Mouse (Mus musculus) brown adipose tissue, adult 24 weeks (tissue): ENCODE data around the gene Tmem150b. TPM values are rescaled to one million over a fixed set of nuclear protein-coding genes. Genes with fewer than 3 reads are reported as not detected.

ENCODE experiments used
- H3K27ac ChIP-seq: fragments of 200-500 bp; replicated peaks from 2 replicates; pipeline ENCODE4 v1.5.1; 2012; ENCODE audit warnings: low read depth, mild to moderate bottlenecking, low read length
- H3K4me1 ChIP-seq: fragments of 200-500 bp; 2 replicates; pipeline ENCODE4 v1.6.1; 2012; ENCODE audit warnings: low read length, mixed read lengths; ENCODE audit not compliant: control insufficient read depth, insufficient read depth, insufficient read length
- H3K4me3 ChIP-seq: fragments of 200-500 bp; 2 replicates; pipeline ENCODE4 v1.5.1; 2012; ENCODE audit warnings: low read depth, mild to moderate bottlenecking, low read length, moderate library complexity; ENCODE audit not compliant: insufficient read depth
- polyA plus RNA-seq: library from polyadenylated mRNA; stranded (reverse); fragments of >200 nt; gene quantifications from 2 replicates; pipeline ENCODE4 v1.2.4, GENCODE M21; 2012; ENCODE audit not compliant: missing spikeins, insufficient read depth, insufficient read length

Tmem150b gene
- polyA plus RNA-seq, 1 experiment, result not detected

DNA sequence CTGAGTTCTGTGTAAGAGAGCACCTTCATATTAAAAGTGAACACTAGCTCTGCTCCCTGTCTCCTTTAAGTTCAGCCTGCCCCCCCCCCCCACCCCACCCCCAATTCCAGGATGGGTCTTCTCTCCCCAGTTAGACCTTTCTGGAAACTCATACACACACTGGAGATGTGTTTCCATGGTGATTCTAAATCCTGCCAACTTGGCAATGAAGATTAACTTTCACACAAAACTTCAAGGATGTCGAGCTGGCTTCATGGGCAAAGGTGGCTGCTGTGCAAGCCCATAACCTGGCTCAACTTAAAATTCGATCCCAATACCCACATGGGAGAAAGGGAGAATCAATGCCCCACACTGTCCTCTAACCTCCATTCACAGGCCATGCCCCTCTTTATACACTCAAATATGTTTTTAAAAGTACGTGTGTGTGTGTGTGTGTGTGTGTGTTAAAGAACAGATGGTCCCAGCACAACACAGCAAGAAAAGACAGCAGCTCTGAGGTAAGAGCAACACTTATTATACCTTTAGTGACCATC lies 65.1 kb downstream of the Tmem150b start:
- no peak overlapping the region for H3K27ac ChIP-seq
- peaks cover 16% of the 10 kb centered on the region for H3K4me1 ChIP-seq
- H3K4me3 ChIP-seq, result no peak overlapping the region; the same call in 1 of the 2 replicates

DNA sequence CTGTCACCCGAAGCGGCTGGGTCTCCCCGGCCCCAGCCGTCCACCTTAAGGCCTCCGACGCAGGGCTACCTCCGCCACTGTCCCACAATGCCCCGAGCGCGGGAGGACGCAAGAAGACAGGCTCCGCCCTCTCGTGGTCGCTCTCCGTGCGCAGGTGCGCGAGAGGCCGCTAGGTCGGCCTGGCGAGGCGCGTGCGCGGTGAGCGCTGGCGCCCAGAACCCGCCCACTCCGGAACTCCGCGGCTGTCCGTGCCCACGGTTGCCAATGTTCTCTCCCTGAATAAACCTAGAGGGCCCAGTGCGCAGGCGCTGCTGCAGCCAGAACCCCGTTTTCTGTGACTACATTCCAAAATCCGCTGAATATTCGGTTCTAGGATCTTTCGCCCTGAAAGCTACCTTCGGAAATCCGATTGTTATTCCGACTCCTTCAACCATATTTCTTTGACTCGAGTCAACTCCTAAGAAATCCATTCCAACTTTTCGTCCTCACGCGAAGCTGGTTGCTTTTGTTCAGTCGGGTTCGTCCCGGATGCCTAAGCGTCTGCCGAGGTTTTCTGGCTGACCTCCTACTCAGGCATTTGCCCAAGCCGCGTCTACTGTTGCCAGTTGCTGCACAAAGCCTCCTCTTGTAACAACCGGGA lies 66.0 kb downstream of the Tmem150b start, which contains the start of gene Ppp6r1:
Gene Ppp6r1 (minus strand): TSS at position 108 of the 640 bp plus-strand sequence.
- Histone ChIP-seq H3K4me1 (peaks cover 22% of the 10 kb centered on the region), H3K27ac (peak within 1 kb of the TSS; percentile 90), H3K4me3 (peak within 1 kb of the TSS; percentile 87)

DNA sequence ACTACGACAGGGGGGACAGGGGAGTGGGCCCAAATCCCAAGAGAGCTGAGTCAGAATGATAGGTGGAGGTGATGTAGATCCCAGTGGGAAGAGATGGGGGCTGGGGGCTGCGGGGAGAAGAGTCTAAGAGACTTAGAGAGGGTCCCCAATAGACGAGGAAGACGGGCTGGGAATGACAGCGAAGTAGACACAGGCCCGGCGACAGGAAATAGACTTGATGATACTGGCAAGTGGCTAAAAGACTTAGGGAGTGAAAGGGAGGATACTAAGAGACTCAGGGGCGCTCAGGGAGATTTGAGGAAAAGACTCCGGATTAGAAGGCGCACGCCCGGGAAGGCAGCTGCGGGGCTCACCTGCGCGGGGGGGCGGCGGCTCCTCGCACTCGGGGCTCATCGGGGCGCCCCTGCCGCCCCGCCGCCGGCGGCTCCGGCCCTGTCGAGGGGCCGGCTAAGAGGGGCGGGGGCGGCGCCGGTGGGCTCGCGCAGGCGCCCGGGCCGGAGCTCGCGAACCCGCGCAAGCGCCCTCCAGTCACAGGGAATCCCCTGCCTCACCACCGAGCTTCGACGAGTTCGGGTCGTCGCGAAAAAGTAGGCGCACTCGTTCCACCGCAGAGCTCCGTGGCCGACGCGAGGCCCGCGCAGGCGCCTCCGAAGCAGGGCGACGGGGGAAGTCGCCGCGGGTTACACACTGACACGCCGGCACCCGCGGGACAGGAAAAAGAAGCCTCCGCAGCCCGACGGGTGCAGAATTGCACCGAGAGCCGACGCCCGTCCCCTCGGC lies 66.7 kb downstream of the Tmem150b start:
- peak overlapping the region; percentile 87 for H3K4me3 ChIP-seq
- peak overlapping the region; percentile 80 for H3K27ac ChIP-seq
- peaks cover 29% of the 10 kb centered on the region for H3K4me1 ChIP-seq

DNA sequence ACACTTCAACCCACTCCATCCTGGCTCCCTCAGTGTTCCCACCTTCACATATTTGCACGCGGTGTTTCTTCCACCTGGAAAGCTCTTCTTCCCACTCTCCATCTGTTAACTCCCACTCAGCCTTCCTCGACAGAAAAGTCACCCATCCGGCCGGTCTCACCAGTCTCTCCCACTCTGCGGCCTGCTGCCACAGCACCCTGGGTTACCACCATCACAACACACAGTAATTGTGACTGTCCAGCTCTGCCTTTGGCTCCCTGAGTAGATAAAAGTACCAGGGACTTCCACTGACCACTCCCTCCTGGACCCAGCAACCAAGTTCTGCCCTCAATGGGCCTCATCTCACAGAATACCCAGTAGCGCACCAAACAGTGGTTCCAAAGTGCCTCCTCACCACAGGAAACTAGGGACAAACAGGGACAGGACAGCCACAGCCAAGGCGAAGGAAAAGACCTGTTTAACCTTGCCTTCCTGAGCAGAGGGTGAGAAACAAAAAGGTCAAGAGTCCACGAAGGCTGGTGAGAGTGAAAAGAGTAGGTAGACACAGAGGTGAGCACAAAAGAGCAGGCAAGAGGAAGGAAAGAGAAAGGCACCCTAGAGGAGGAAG lies 67.4 kb downstream of the Tmem150b start:
- peaks cover 31% of the 10 kb centered on the region for H3K4me1 ChIP-seq
- peak overlapping the region; percentile 70 for H3K27ac ChIP-seq
- peak overlapping the region; percentile 87 for H3K4me3 ChIP-seq

Other genes with a start within 250 kb of the Tmem150b start
- 32.9 and 42.2 TPM in 2 replicates for gene Ppp1r12c, start 223.6 kb downstream of the Tmem150b start, polyA plus RNA-seq
- 25.6 and 40.1 TPM in 2 replicates for gene Tnnt1, start 208.9 kb downstream of the Tmem150b start, polyA plus RNA-seq
- not detected in 2 replicates for gene Tnni3, start 201.0 kb downstream of the Tmem150b start, polyA plus RNA-seq
- gene Dnaaf3, start 192.8 kb downstream of the Tmem150b start, polyA plus RNA-seq, result not detected in 2 replicates
- not detected in 2 replicates for gene Syt5, start 177.7 kb downstream of the Tmem150b start, polyA plus RNA-seq
- gene Ptprh, start 121.2 kb downstream of the Tmem150b start, polyA plus RNA-seq, result not detected in 2 replicates
- 1.0 and 2.2 TPM in 2 replicates for gene Tmem86b, start 93.8 kb downstream of the Tmem150b start, polyA plus RNA-seq
- 31.0 and 46.4 TPM in 2 replicates for gene Ppp6r1, start 66.2 kb downstream of the Tmem150b start, polyA plus RNA-seq
- 21.7 and 23.6 TPM in 2 replicates for gene Hspbp1, start 40.2 kb downstream of the Tmem150b start, polyA plus RNA-seq
- gene Brsk1, start 34.6 kb downstream of the Tmem150b start, polyA plus RNA-seq, result 0.63 TPM in 2 replicates
- gene Kmt5c, start 14.9 kb upstream of the Tmem150b start, polyA plus RNA-seq, result 20.0 and 25.7 TPM in 2 replicates
- gene Cox6b2, start 27.8 kb upstream of the Tmem150b start, polyA plus RNA-seq, result 7.9 and 17.6 TPM in 2 replicates
- not detected in 2 replicates for gene Fam71e2, start 46.1 kb upstream of the Tmem150b start, polyA plus RNA-seq
- gene Il11, start 57.6 kb upstream of the Tmem150b start, polyA plus RNA-seq, result not detected in 2 replicates
- not detected in 2 replicates for gene Tmem190, start 57.7 kb upstream of the Tmem150b start, polyA plus RNA-seq
- gene Tmem238, start 64.4 kb upstream of the Tmem150b start, polyA plus RNA-seq, result 17.0 and 23.3 TPM in 2 replicates
- gene Rpl28, start 67.6 kb upstream of the Tmem150b start, polyA plus RNA-seq, result 347 and 411 TPM in 2 replicates
- 64.5 and 67.8 TPM in 2 replicates for gene Ube2s, start 87.3 kb upstream of the Tmem150b start, polyA plus RNA-seq
- 0.40 and 0.42 TPM in 2 replicates for gene Shisa7, start 119.4 kb upstream of the Tmem150b start, polyA plus RNA-seq
- 19.1 and 36.2 TPM in 2 replicates for gene Isoc2b, start 145.0 kb upstream of the Tmem150b start, polyA plus RNA-seq
- 55.3 and 59.3 TPM in 2 replicates for gene Isoc2a, start 151.9 kb upstream of the Tmem150b start, polyA plus RNA-seq
- not detected in 2 replicates for gene Gm36210, start 181.3 kb upstream of the Tmem150b start, polyA plus RNA-seq
- gene Zfp628, start 190.0 kb upstream of the Tmem150b start, polyA plus RNA-seq, result 3.2 and 3.4 TPM in 2 replicates
- gene Nat14, start 196.8 kb upstream of the Tmem150b start, polyA plus RNA-seq, result 1.8 TPM in 1 of 2 replicates, not detected in the other
- gene Ssc5d, start 200.5 kb upstream of the Tmem150b start, polyA plus RNA-seq, result 4.9 and 5.5 TPM in 2 replicates
- 5.4 and 8.1 TPM in 2 replicates for gene Sbk2, start 239.2 kb upstream of the Tmem150b start, polyA plus RNA-seq
- gene Sbk3, start 245.9 kb upstream of the Tmem150b start, polyA plus RNA-seq, result 0.75 TPM in 1 of 2 replicates, not detected in the other